Mouse (Mus musculus) liver, adult 2 months (tissue): ENCODE data around the gene Nadsyn1.

Experiments used
- CTCF ChIP-seq: fragments of 200-500 bp; IDR thresholded peaks from 2 replicates; pipeline ENCODE4 v1.5.1; 2011; ENCODE audit warnings: low read depth, low read length, control low read depth
- POLR2A ChIP-seq: fragments of 200-500 bp; IDR thresholded peaks from 2 replicates; pipeline ENCODE4 v1.6.1; 2011; ENCODE audit warnings: low read length, control low read depth; ENCODE audit not compliant: insufficient read depth; ENCODE audit errors: extremely low read depth

GRCm38 (mm10) chr7:143766893-143767292, 55.8 kb downstream of the Nadsyn1 start, which contains the start of gene Mrgprg:
- TF ChIP-seq POLR2A, result no peak
- no peak for TF ChIP-seq CTCF
